Mouse (Mus musculus) liver, postnatal 0 days (tissue): Measurements from ENCODE around the gene Dlg1.

ENCODE experiments used
- CTCF ChIP-seq: sonication (generic); IDR thresholded peaks from 2 replicates; pipeline ENCODE4 v1.5.1; 2016; ENCODE audit warnings: antibody characterized with exemption, low read depth
- EP300 ChIP-seq: IDR thresholded peaks from 2 replicates; pipeline ENCODE4 v1.6.1; 2016; ENCODE audit warnings: antibody characterized with exemption, low read depth, mild to moderate bottlenecking

GRCm38 (mm10) chr16:31924368-31924767, 261.1 kb downstream of the Dlg1 start:
- TF ChIP-seq CTCF (no peak), EP300 (no peak)
